Mouse (Mus musculus) neural tube, embryonic 11.5 days (tissue): Measurements from ENCODE around the gene Rab5if. TPM values are rescaled to one million over a fixed set of nuclear protein-coding genes. Genes with fewer than 3 reads are reported as not detected.
A peak's percentile ranks its signal among the peaks of the same experiment; 100 is the strongest.

Experiments
- ATAC-seq: fragments of 200-750 bp; cut with Nextera tagmentation; 2 replicates; pipeline ENCODE4 v1.8.0; 2017; ENCODE audit warnings: moderate number of reproducible peaks, mild to moderate bottlenecking, moderate TSS enrichment, moderate library complexity; ENCODE audit not compliant: insufficient read depth, low FRiP score, low TSS enrichment
- DNase-seq: peaks from one replicate; pipeline ENCODE4 v3.0.0-alpha.2; 2015; ENCODE audit warnings: low spot score
- H3K27ac ChIP-seq: fragments of 300-500 bp; sonication (generic); 2 replicates; pipeline ENCODE4 v1.5.1; 2014; ENCODE audit warnings: low read depth, mild to moderate bottlenecking, low read length
- H3K27me3 ChIP-seq: fragments of 300-500 bp; sonication (generic); 2 replicates; pipeline ENCODE4 v1.6.1; 2014; ENCODE audit warnings: mild to moderate bottlenecking, low read length, mixed read lengths; ENCODE audit not compliant: control insufficient read depth, insufficient read depth
- H3K36me3 ChIP-seq: fragments of 300-500 bp; sonication (generic); 2 replicates; pipeline ENCODE4 v1.6.1; 2014; ENCODE audit warnings: mild to moderate bottlenecking, low read length, moderate library complexity, mixed read lengths; ENCODE audit not compliant: control insufficient read depth, insufficient read depth
- H3K4me1 ChIP-seq: fragments of 300-500 bp; sonication (generic); 2 replicates; pipeline ENCODE4 v1.6.1; 2014; ENCODE audit warnings: low read length, mixed read lengths; ENCODE audit not compliant: control insufficient read depth, insufficient read depth
- H3K4me2 ChIP-seq: fragments of 300-500 bp; sonication (generic); 2 replicates; pipeline ENCODE4 v1.6.1; 2014; ENCODE audit warnings: low read depth, mild to moderate bottlenecking, moderate library complexity
- H3K4me3 ChIP-seq: fragments of 300-500 bp; sonication (generic); 2 replicates; pipeline ENCODE4 v1.5.1; 2014; ENCODE audit warnings: low read depth, low read length
- H3K9ac ChIP-seq: fragments of 300-500 bp; sonication (generic); 2 replicates; pipeline ENCODE4 v1.6.1; 2014; ENCODE audit warnings: mild to moderate bottlenecking, low read length
- H3K9me3 ChIP-seq: fragments of 300-500 bp; sonication (generic); 2 replicates; pipeline ENCODE4 v1.6.1; 2016; ENCODE audit warnings: low read length; ENCODE audit not compliant: control insufficient read depth
- WGBS: fragments of 180-500 bp; shearing (Covaris S2); extraction: QIAGEN DNeasy Blood & Tissue Kit; methylation state at CpG from one replicate; pipeline ENCODE4 v1.1.7; 2014; 5-methylcytosine and 5-hydroxymethylcytosine counted together
- polyA plus RNA-seq: library from polyadenylated mRNA; unstranded; fragments of >200 nt; fragmentation: Nextera tagmentation; extraction: Ambion mirVana; gene quantifications from 2 replicates; pipeline ENCODE4 v1.2.1, GENCODE M21; 2014

The Rab5if gene
- polyA plus RNA-seq, 1 experiment from 2014 or later, result 183 TPM

- H3K4me1 ChIP-seq, result peaks cover 21% of the 10 kb centered on the region
- no peaks in the 10 kb centered on the region for H3K9me3 ChIP-seq
- peak; percentile 97 for DNase-seq
- H3K27ac ChIP-seq, result peak within 1 kb of the TSS; percentile 91
- peak; percentile 76 for ATAC-seq
- peaks cover 3% of the 10 kb centered on the region; the same call in 1 of the 2 replicates for H3K36me3 ChIP-seq
- peak within 1 kb of the TSS; percentile 77 for H3K4me3 ChIP-seq
- peak within 1 kb of the TSS; percentile 85 for H3K4me2 ChIP-seq
- WGBS, result under 1% methylated on average over 61 of the region's 61 CpGs
- peak within 1 kb of the TSS; percentile 92 for H3K9ac ChIP-seq
- no peaks in the 10 kb centered on the region for H3K27me3 ChIP-seq
These were observed 23.4 kb upstream of the Rab5if start, which contains the start of gene Tgif2 for GRCm38 (mm10) chr2:156839319-156840191. Tgif2 (plus strand) TSS chr2:156840007.

GRCm38 (mm10) chr2:156840301-156841027, 22.5 kb upstream of the Rab5if start:
- H3K27ac ChIP-seq, result peak overlapping the region; percentile 91
- WGBS, result under 1% methylated on average over 75 of the region's 79 CpGs
- ATAC-seq, result peak; percentile 39
- peak overlapping the region; percentile 85 for H3K4me2 ChIP-seq
- peak; percentile 71 for DNase-seq
- no peaks in the 10 kb centered on the region for H3K36me3 ChIP-seq
- H3K9me3 ChIP-seq, result no peaks in the 10 kb centered on the region
- H3K4me1 ChIP-seq, result peaks cover 30% of the 10 kb centered on the region
- peak overlapping the region; percentile 92 for H3K9ac ChIP-seq
- H3K27me3 ChIP-seq, result no peaks in the 10 kb centered on the region
- H3K4me3 ChIP-seq, result peak overlapping the region; percentile 77

DNA sequence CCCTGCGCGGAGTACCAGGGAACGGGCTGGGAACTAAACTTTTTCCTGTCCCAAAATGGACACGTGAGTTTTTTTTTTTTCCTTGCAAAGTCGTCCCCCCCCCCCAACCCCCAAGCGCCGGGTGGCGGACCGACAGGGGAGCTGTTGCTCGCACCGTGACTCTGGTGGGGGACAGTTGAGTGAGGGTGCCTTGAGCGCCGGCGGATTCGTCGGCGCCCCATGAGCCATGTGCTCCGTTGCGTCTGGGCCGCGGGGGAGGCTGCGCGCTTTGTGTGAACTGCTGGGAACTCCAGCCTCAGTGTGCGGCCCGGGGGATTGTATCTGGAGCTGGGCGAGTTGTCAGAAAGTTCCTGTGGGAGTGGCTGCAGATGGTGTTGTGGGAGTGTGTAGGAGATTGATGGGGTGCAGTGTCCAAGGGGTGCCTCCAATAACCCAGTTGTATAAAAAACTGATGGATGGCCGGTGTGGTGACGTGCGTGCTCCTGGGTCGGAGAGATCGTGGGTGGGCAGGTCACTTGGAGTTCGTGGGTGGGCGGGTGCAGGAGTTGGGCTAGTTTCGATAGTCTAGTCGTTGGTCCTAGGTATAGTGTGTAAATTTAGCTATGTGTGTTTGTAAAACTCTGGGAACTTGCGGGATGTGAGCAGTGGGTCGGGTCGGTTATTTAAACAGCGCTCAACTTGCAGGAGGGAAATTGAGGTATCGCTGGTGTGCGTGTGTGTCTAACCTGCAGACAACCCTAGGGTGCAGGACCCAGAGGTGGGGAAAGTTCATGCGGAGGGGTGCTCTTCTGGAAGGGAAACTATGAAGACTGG, 21.7 kb upstream of the Rab5if start:
- under 1% methylated on average over 40 of the region's 42 CpGs for WGBS
- Histone ChIP-seq H3K9me3 (no peaks in the 10 kb centered on the region), H3K4me1 (peaks cover 31% of the 10 kb centered on the region), H3K36me3 (no peaks in the 10 kb centered on the region), H3K4me2 (peak overlapping the region; percentile 85), H3K9ac (peak overlapping the region; percentile 92), H3K4me3 (peak overlapping the region; percentile 77), H3K27me3 (no peaks in the 10 kb centered on the region), H3K27ac (peak overlapping the region; percentile 91)
- DNase-seq (peak; percentile 77), ATAC-seq (peak; percentile 28; the same call in 1 of the 2 replicates)

GRCm38 (mm10) chr2:156841841-156842706, 20.9 kb upstream of the Rab5if start:
- DNase-seq (peak; percentile 47), ATAC-seq (no peak)
- Histone ChIP-seq H3K9me3 (no peaks in the 10 kb centered on the region), H3K27me3 (no peaks in the 10 kb centered on the region), H3K4me2 (peak overlapping the region; percentile 85), H3K36me3 (no peaks in the 10 kb centered on the region), H3K9ac (peak overlapping the region; percentile 92), H3K4me1 (peaks cover 31% of the 10 kb centered on the region), H3K4me3 (peak overlapping the region; percentile 77), H3K27ac (0 out of 2 replicates have a peak overlapping the region, but pooled peaks have one; percentile 44)
- 3% methylated on average over 20 of the region's 20 CpGs for WGBS

DNA sequence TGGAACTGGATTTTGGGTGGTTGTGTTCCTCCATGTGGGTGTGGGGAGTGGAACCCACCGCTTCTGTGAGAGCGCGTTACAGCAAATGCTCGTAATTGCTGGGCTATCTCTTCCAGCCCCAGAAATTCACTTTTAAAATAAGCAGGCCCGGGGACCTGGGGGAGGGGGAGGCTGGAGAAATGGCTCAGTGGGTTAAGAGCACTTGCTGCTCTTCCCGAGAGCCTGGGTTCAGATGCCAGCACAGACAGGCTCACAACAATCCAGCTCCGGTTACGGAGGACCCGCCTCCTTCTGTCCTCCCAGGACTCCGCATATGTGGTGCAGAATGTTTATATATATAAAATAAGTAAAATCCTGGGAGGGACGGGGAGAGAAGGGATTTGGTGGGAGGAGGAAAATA, 20.2 kb upstream of the Rab5if start:
- Histone ChIP-seq H3K9me3 (no peaks in the 10 kb centered on the region), H3K27me3 (no peaks in the 10 kb centered on the region), H3K27ac (no peak overlapping the region), H3K4me2 (peak overlapping the region; percentile 85), H3K4me1 (peaks cover 31% of the 10 kb centered on the region), H3K4me3 (peak overlapping the region; percentile 77), H3K9ac (peak overlapping the region; percentile 92; the same call in 1 of the 2 replicates), H3K36me3 (no peaks in the 10 kb centered on the region)
- peak; percentile 15 for DNase-seq
- 14% methylated on average over 11 of the region's 11 CpGs for WGBS
- ATAC-seq, result no peak

DNA sequence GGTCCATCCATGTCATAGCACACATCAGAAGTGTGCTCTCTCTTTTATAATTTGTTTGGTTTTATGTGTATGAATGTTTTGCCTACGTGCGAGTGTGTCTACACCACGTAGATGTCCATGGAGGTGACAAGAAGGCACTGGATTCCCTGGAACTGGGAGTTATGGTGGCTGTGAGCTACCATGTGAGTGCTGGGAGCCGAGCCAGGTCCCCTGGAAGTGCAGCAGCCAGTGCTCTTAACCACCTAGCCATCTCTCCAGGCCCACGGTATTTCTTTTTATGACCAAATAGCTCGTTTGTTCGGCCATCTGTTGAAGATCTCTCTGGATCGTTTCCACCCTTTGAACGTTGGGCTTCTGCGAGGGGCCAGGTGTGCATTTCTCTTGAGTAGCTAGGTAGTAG, 19.6 kb upstream of the Rab5if start:
- no peak overlapping the region for H3K27ac ChIP-seq
- DNase-seq (no peak), ATAC-seq (no peak)
- no peak overlapping the region for H3K4me2 ChIP-seq
- no peaks in the 10 kb centered on the region for H3K27me3 ChIP-seq
- no peak overlapping the region for H3K4me3 ChIP-seq
- no peaks in the 10 kb centered on the region for H3K36me3 ChIP-seq
- no peak overlapping the region for H3K9ac ChIP-seq
- 62% methylated on average over 10 of the region's 10 CpGs for WGBS
- H3K4me1 ChIP-seq, result peaks cover 31% of the 10 kb centered on the region
- no peaks in the 10 kb centered on the region for H3K9me3 ChIP-seq

DNA sequence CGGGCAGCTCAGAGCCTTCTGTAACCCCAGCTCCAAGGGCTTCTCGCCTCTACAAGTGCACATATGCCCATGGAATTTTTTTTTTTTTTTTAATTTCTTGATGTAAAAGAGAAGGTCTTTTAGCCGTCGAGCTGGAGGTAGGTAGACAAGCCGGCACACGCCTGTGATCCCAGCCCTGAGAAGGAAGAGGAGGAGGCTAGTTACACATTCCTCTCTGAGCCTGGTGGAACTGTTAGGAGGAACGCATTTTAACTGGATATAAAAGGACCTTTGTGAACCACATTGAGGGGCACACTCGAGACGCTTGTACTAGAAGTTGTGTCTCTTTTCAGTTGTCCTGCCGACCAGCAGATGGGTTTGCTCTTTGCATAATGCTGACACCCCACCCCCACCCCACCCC, 18.2 kb upstream of the Rab5if start:
- no peak for DNase-seq
- ATAC-seq, result no peak
- Histone ChIP-seq H3K4me1 (peaks cover 26% of the 10 kb centered on the region), H3K27me3 (no peaks in the 10 kb centered on the region), H3K9me3 (no peaks in the 10 kb centered on the region), H3K36me3 (peaks cover 6% of the 10 kb centered on the region), H3K4me3 (no peak overlapping the region), H3K27ac (peak overlapping the region; percentile 53; the same call in 1 of the 2 replicates), H3K9ac (no peak overlapping the region), H3K4me2 (no peak overlapping the region)
- WGBS, result 50% methylated on average over 10 of the region's 10 CpGs
